Mouse (Mus musculus) Patski (cell line): Measurements from ENCODE around the gene Gimd1. TPM values are rescaled to one million over a fixed set of nuclear protein-coding genes. Genes with fewer than 3 reads are reported as not detected.

Experiments used
- ATAC-seq: fragments of 100-300 bp; one replicate; pipeline ENCODE4 v1.8.0; 2021
- CTCF ChIA-PET: fragments of 350-600 bp; sonication (Branson Sonifier 250); formaldehyde crosslinking; loops from one replicate; lab custom pipeline; 2022; ENCODE audit warnings: inconsistent platforms; lab: Charles Lee
- POLR2A ChIA-PET: fragments of 350-600 bp; sonication (Branson Sonifier 250); formaldehyde crosslinking; loops from one replicate; lab custom pipeline; 2022; ENCODE audit warnings: antibody characterized with exemption, inconsistent platforms; lab: Charles Lee
- DNase-seq: peaks from one replicate; pipeline ENCODE4 v3.0.0-alpha.2; 2011; ENCODE audit warnings: low read depth, low spot score
- H3K27me3 ChIP-seq: fragments of 371-371 bp; one replicate; pipeline ENCODE4 v1.5.1; 2021
- CTCF ChIP-seq: fragments of 100-300 bp; IDR thresholded peaks from one replicate; pipeline ENCODE4 v1.5.1; 2021
- in situ Hi-C: fragments of 300-500 bp; cut with MboI; formaldehyde crosslinking; loops from 3 replicates; pipeline ENCODE4 v1.11.1; 2018; ENCODE audit warnings: low pct_unique_long_range_greater_than_20kb, mixed read lengths
- polyA plus RNA-seq: library from polyadenylated mRNA; unstranded; gene quantifications from one replicate; pipeline ENCODE4 v1.2.3, GENCODE M21; 2021

Gimd1 gene
- polyA plus RNA-seq = not detected

- CTCF ChIA-PET = interaction anchor here (1.8 kb wide), 1 partner anchor 16 kb away, joined by 4 read pairs; no protein-coding TSS in a partner anchor
- no peak for TF ChIP-seq CTCF
- DNase-seq (no peak), ATAC-seq (no peak)
- peaks cover 16% of the 10 kb centered on the region for H3K27me3 ChIP-seq
- POLR2A ChIA-PET = no interaction called here
- in situ Hi-C loops = no loop called here
Observed at GRCm38 (mm10) chr3:132629601-132630239, at the start of gene Gimd1. Gene Gimd1, plus strand, starts transcription at chr3:132629820.

DNA sequence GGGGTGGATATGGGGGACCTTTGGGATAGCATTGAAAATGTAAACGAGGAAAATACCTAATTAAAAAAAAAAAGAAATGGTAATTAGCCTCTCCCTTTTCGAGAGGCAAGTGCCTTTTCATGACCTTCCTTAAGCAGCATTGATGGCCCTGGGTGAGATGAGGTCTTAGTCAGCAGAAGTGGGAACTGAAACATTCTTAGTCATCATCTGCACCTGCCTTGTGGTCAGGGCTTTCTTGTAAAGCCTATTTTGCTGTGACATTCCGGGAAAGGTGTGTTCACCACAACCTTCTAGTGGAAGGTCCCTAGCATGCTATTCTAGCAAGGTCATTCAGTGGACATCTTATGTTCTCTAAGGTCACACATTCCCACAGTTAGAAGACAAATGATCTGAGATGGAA lies 48.4 kb upstream of the Gimd1 start:
- no peak for ATAC-seq
- ChIA-PET POLR2A (no interaction called here), CTCF (no interaction called here)
- peaks cover 4% of the 10 kb centered on the region for H3K27me3 ChIP-seq
- in situ Hi-C loops = no loop called here
- no peak for DNase-seq
- TF ChIP-seq CTCF = no peak

- no peak for TF ChIP-seq CTCF
- ChIA-PET POLR2A (interaction anchor here (0.7 kb wide), 1 partner anchor 480 kb away, joined by 3 read pairs; no protein-coding TSS in a partner anchor), CTCF (no interaction called here)
- no peak for DNase-seq
- ATAC-seq = no peak
- in situ Hi-C loops = no loop called here
- H3K27me3 ChIP-seq = peaks cover 4% of the 10 kb centered on the region
Observed at GRCm38 (mm10) chr3:132582339-132582738, 47.3 kb upstream of the Gimd1 start.

GRCm38 (mm10) chr3:132585122-132585972 lies 44.3 kb upstream of the Gimd1 start:
- DNase-seq = no peak
- in situ Hi-C loops = no loop called here
- ChIA-PET POLR2A (no interaction called here), CTCF (interaction anchor here (1.0 kb wide), 1 partner anchor 12 kb away, joined by 3 read pairs; no protein-coding TSS in a partner anchor)
- no peak for TF ChIP-seq CTCF
- peaks cover 4% of the 10 kb centered on the region for H3K27me3 ChIP-seq
- no peak for ATAC-seq

- POLR2A ChIA-PET = no interaction called here
- no peak for DNase-seq
- TF ChIP-seq CTCF = no peak
- CTCF ChIA-PET = interaction anchor here (1.1 to 1.4 kb wide), 2 partner anchors 9 to 13 kb away, joined by 3 read pairs; no protein-coding TSS in a partner anchor
- H3K27me3 ChIP-seq = peaks cover 13% of the 10 kb centered on the region
- ATAC-seq = no peak
- in situ Hi-C loops = no loop called here
Observed at GRCm38 (mm10) chr3:132588146-132588545, 41.5 kb upstream of the Gimd1 start.

- in situ Hi-C loops = no loop called here
- no peak for TF ChIP-seq CTCF
- H3K27me3 ChIP-seq = peaks cover 13% of the 10 kb centered on the region
- POLR2A ChIA-PET = no interaction called here
- DNase-seq (no peak), ATAC-seq (no peak)
- CTCF ChIA-PET = interaction anchor here (1.2 kb wide), 1 partner anchor 46 kb away, joined by 3 read pairs; no protein-coding TSS in a partner anchor
Observed at GRCm38 (mm10) chr3:132590010-132590409, 39.6 kb upstream of the Gimd1 start.

DNA sequence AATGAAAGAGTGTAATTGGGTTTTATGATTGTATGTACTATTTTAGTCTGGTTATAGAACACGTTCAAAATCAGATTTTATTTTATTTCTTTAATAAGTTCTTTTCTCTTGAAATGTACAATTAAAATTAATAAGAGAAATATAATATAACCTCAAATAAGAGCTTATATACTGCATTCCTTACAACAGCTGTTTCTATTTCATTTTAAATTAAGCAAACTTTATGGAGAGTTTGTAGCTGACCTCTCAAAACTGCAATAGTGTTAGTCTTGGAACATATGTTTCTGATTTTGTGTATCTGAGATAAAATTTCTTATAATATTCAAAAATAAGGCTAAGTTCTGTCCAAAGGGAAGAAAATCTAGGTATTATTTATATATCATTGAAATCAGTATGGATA lies 39.0 kb upstream of the Gimd1 start:
- in situ Hi-C loops = no loop called here
- H3K27me3 ChIP-seq = peaks cover 13% of the 10 kb centered on the region
- CTCF ChIA-PET = interaction anchor here (1.2 kb wide), 1 partner anchor 45 kb away, joined by 3 read pairs; no protein-coding TSS in a partner anchor
- no peak for TF ChIP-seq CTCF
- DNase-seq (no peak), ATAC-seq (no peak)
- POLR2A ChIA-PET = no interaction called here

DNA sequence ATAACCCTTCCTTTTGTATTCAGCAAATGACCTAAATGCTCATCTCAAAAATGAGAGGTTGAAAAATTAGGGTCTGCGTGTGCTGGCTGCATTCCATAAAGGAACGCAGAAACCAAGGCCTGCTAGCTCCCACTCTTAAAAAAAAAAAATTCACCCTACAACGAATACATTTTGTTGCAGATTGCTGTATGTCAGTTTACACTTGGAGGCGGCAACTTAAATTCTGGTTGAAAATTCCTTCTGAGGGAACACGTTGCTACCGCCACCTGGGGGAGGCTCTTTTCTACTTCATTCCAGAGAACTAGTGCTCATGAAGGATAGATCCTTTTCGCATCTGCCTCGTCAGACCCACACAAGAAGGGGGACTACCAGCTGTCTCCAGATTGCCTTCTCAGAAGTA lies 879 bp upstream of the Gimd1 start:
- in situ Hi-C loops = no loop called here
- no peak for ATAC-seq
- no peak for TF ChIP-seq CTCF
- ChIA-PET POLR2A (no interaction called here), CTCF (interaction anchor here (1.8 kb wide), 1 partner anchor 15 kb away, joined by 4 read pairs; no protein-coding TSS in a partner anchor)
- H3K27me3 ChIP-seq = peaks cover 16% of the 10 kb centered on the region
- DNase-seq = no peak

GRCm38 (mm10) chr3:132633261-132633660 lies 3.6 kb downstream of the Gimd1 start:
- TF ChIP-seq CTCF = no peak
- ChIA-PET CTCF (interaction anchor here (0.6 kb wide), 1 partner anchor 429 kb away, joined by 3 read pairs; no protein-coding TSS in a partner anchor), POLR2A (no interaction called here)
- H3K27me3 ChIP-seq = peaks cover 9% of the 10 kb centered on the region
- DNase-seq = no peak
- in situ Hi-C loops = no loop called here
- no peak for ATAC-seq

DNA sequence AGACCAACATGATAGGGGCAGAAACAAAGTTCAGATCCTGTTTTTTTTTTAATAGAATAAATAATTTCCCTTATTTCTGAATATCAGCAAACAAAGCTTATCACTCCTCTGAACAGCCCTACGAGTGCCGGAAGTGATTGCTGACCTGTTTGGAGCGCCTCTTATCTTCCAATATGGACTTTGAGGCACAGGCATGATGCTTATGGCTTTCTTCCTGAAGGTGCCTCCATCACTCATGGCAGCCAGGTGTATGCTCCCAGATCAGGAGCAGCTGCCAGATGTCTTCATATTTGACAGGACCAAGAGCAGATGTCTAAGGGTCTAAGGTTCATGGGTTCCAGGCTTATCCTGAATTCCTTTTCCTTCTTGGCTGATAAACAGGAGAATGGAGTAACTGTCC lies 7.5 kb downstream of the Gimd1 start:
- TF ChIP-seq CTCF = no peak
- POLR2A ChIA-PET = no interaction called here
- peaks cover 2% of the 10 kb centered on the region for H3K27me3 ChIP-seq
- DNase-seq (no peak), ATAC-seq (no peak)
- CTCF ChIA-PET = no interaction called here
- in situ Hi-C loops = no loop called here
